Mouse (Mus musculus) liver, embryonic 11.5 days (tissue): ENCODE measurements around the gene Grb2. TPM values are rescaled to one million over a fixed set of nuclear protein-coding genes. Genes with fewer than 3 reads are reported as not detected.

ENCODE experiments used
- ATAC-seq: fragments of 200-750 bp; cut with Nextera tagmentation; replicated peaks from 2 replicates; pipeline ENCODE4 v1.8.0; 2017; ENCODE audit warnings: moderate number of reproducible peaks, mild to moderate bottlenecking, moderate TSS enrichment, moderate library complexity; ENCODE audit not compliant: low FRiP score
- DNase-seq: peaks from one replicate; pipeline ENCODE4 v3.0.0-alpha.2; 2017; ENCODE audit warnings: low spot score
- H3K27ac ChIP-seq: fragments of 300-500 bp; sonication (generic); 2 replicates; pipeline ENCODE4 v1.5.1; 2014; ENCODE audit warnings: mild to moderate bottlenecking, low read depth, low read length, control low read depth
- H3K27me3 ChIP-seq: fragments of 300-500 bp; sonication (generic); replicated peaks from 2 replicates; pipeline ENCODE4 v1.6.1; 2014; ENCODE audit warnings: low read length, mixed read lengths; ENCODE audit not compliant: control insufficient read depth, insufficient read depth
- H3K36me3 ChIP-seq: fragments of 300-500 bp; sonication (generic); 2 replicates; pipeline ENCODE4 v1.6.1; 2014; ENCODE audit warnings: mild to moderate bottlenecking, low read length, moderate library complexity, mixed read lengths; ENCODE audit not compliant: control insufficient read depth, insufficient read depth
- H3K4me1 ChIP-seq: fragments of 300-500 bp; sonication (generic); replicated peaks from 2 replicates; pipeline ENCODE4 v1.6.1; 2014; ENCODE audit warnings: low read length, mixed read lengths; ENCODE audit not compliant: control insufficient read depth, insufficient read depth
- H3K4me2 ChIP-seq: fragments of 300-500 bp; sonication (generic); 2 replicates; pipeline ENCODE4 v1.6.1; 2014; ENCODE audit warnings: mild to moderate bottlenecking, control low read depth, moderate library complexity
- H3K4me3 ChIP-seq: fragments of 300-500 bp; sonication (generic); 2 replicates; pipeline ENCODE4 v1.5.1; 2014; ENCODE audit warnings: low read depth, low read length, control low read depth
- H3K9ac ChIP-seq: fragments of 300-500 bp; sonication (generic); 2 replicates; pipeline ENCODE4 v1.6.1; 2014; ENCODE audit warnings: low read depth, low read length, control low read depth
- H3K9me3 ChIP-seq: fragments of 300-500 bp; sonication (generic); 2 replicates; pipeline ENCODE4 v1.6.1; 2016; ENCODE audit warnings: low read length, inconsistent platforms, mixed read lengths; ENCODE audit not compliant: control insufficient read depth
- WGBS: fragments of 180-500 bp; shearing (Covaris S2); extraction: QIAGEN DNeasy Blood & Tissue Kit; methylation state at CpG from one replicate; pipeline ENCODE4 v1.1.7; 2014; 5-methylcytosine and 5-hydroxymethylcytosine counted together
- polyA plus RNA-seq: library from polyadenylated mRNA; unstranded; fragments of >200 nt; fragmentation: Nextera tagmentation; extraction: Ambion mirVana; gene quantifications from 2 replicates; pipeline ENCODE4 v1.2.1, GENCODE M21; 2014

The Grb2 gene
- polyA plus RNA-seq, 1 experiment from 2014 or later: 52.8 TPM

- WGBS: 61% methylated on average over 15 of the region's 15 CpGs
- H3K4me3 ChIP-seq: no peak overlapping the region
- no peak overlapping the region for H3K27ac ChIP-seq
- ATAC-seq (no peak), DNase-seq (no peak)
- H3K36me3 ChIP-seq: no peaks in the 10 kb centered on the region
- no peak overlapping the region for H3K9ac ChIP-seq
- no peak overlapping the region for H3K4me2 ChIP-seq
- peaks cover 28% of the 10 kb centered on the region for H3K4me1 ChIP-seq
- H3K27me3 ChIP-seq: no peaks in the 10 kb centered on the region
- no peaks in the 10 kb centered on the region for H3K9me3 ChIP-seq
Observed at GRCm38 (mm10) chr11:115716410-115717338, 8.3 kb upstream of the Grb2 start.

DNA sequence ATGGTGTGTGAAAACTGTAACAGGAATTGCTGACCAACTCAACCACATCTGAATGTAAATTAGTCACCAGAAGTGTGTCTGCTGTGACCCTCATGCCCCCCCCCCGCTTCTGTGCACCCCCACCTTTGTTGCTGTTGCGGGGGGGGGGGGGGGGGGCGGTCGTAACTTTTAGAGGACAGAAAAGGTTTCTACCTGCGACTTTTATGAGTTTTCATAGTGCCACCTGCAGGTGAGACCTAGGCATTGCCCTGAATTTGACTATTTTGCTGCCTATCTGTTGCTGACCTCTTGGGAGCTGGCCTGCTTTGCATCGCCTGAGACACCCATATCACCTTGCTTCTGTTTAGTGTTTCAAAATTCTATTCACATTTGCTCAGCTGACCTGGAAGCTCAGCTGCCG lies 6.1 kb upstream of the Grb2 start:
- H3K9ac ChIP-seq: no peak overlapping the region
- 10% methylated on average over 7 of the region's 7 CpGs for WGBS
- no peaks in the 10 kb centered on the region for H3K9me3 ChIP-seq
- no peaks in the 10 kb centered on the region for H3K27me3 ChIP-seq
- peaks cover 33% of the 10 kb centered on the region for H3K4me1 ChIP-seq
- H3K4me2 ChIP-seq: no peak overlapping the region; the same call in 1 of the 2 replicates
- DNase-seq (peak; percentile 62), ATAC-seq (no peak)
- no peak overlapping the region for H3K4me3 ChIP-seq
- H3K36me3 ChIP-seq: no peaks in the 10 kb centered on the region
- no peak overlapping the region for H3K27ac ChIP-seq

DNA sequence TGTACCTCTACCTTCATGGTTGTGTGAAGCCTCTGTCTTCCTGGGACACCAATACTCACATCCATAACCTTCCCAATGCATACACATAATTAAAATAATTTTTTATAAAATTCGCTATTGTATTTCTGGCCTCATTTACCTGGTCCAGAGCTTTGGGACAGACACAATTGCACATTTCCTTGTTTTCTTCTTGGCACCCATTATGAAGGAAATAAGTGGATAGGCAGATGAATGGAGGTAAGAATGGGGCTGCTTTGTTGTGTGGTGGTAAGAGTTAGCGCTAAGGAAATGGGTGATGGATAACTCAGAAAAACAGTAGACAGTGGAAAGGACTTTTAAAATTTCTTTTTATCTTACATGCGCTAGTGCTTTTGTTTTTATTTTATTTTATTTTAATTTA lies 5.0 kb upstream of the Grb2 start:
- no peak for DNase-seq
- H3K27ac ChIP-seq: peak overlapping the region; percentile 47
- H3K4me3 ChIP-seq: no peak overlapping the region
- WGBS: 81% methylated on average over 3 of the region's 3 CpGs
- H3K4me1 ChIP-seq: peaks cover 39% of the 10 kb centered on the region
- no peak overlapping the region for H3K9ac ChIP-seq
- no peak for ATAC-seq
- no peaks in the 10 kb centered on the region for H3K9me3 ChIP-seq
- H3K27me3 ChIP-seq: no peaks in the 10 kb centered on the region
- no peaks in the 10 kb centered on the region for H3K36me3 ChIP-seq
- H3K4me2 ChIP-seq: peak overlapping the region; percentile 37

DNA sequence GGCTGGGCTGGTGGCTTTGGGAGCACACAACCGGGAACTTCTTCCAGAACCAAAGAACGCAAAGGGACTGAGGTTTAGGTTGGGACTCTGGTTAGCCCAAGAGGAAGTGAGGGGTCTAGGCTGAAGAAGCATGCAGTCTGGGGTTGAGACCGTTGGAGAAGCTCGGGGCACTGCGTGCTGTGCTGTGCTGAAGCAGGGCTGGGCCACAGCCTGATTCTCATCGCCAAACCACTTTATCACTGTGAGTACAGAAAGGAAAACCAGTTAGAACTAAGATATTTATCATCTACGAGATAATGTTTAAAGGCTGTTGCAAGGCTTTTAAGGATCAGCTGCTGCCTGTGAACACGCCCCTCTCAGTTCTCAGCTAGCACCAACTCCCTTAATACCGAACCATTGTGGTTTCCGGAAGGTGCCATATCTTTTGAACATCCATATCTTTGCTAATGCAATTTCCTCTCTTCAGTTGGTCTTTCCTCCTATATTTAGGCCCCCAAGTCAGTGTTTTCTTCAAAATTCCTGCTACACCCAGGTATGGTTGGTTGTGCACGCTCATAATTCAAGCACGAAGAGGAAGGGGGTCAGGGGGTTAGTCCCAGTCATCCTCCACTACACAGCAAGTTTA lies 4.4 kb upstream of the Grb2 start:
- Histone ChIP-seq H3K4me3 (peak overlapping the region; percentile 22; the same call in 1 of the 2 replicates), H3K9me3 (no peaks in the 10 kb centered on the region), H3K4me2 (peak overlapping the region; percentile 37), H3K27me3 (no peaks in the 10 kb centered on the region), H3K9ac (0 out of 2 replicates have a peak overlapping the region, but pooled peaks have one; percentile 16), H3K4me1 (peaks cover 36% of the 10 kb centered on the region), H3K27ac (peak overlapping the region; percentile 47), H3K36me3 (no peaks in the 10 kb centered on the region)
- 35% methylated on average over 12 of the region's 12 CpGs for WGBS
- DNase-seq (no peak), ATAC-seq (no peak)

DNA sequence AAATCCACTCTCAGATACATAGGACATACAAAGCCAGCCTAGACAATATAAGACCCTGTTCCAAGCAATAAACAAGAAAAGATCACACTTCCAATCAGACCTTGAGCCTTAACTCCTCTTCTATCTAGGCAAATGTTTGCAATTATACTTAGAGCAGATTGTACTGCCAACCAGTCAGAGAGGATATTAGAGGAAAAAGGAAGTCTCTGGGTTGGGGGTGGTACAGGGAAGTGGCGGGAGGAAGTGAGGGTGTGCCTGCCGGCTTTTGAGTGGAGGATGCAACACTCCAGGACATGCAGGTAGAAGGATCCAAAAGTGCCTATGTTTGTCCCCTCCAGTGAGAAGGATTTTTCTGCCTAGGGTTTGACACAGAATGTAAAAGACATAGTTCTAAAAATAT lies 3.9 kb upstream of the Grb2 start:
- H3K4me3 ChIP-seq: no peak overlapping the region; the same call in 1 of the 2 replicates
- H3K4me1 ChIP-seq: peaks cover 31% of the 10 kb centered on the region
- 38% methylated on average over 2 of the region's 2 CpGs for WGBS
- peak overlapping the region; percentile 37 for H3K4me2 ChIP-seq
- no peaks in the 10 kb centered on the region for H3K36me3 ChIP-seq
- H3K9me3 ChIP-seq: no peaks in the 10 kb centered on the region
- H3K27ac ChIP-seq: peak overlapping the region; percentile 47
- ATAC-seq (no peak), DNase-seq (no peak)
- no peaks in the 10 kb centered on the region for H3K27me3 ChIP-seq
- 0 out of 2 replicates have a peak overlapping the region, but pooled peaks have one; percentile 16 for H3K9ac ChIP-seq

DNA sequence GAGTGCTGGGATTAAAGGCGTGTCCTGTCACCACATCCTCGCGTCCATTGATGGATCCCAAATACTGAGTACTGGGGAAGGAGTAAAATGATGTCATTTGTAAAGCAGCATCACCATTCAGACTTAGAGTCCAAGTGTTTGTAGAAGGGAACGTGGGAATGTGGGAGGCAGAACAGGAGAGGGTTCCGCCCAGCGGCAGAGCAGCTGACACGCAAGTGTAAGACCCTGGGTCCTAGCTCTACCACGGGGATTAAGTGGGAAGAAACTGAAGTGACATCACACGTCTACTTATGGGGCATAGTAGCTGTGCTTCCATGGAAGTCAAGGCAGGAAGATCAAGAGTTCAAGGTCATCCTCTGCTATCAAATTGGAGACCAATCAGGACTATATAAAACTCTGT lies 2.7 kb upstream of the Grb2 start:
- H3K27ac ChIP-seq: no peak overlapping the region
- no peaks in the 10 kb centered on the region for H3K9me3 ChIP-seq
- DNase-seq (no peak), ATAC-seq (no peak)
- WGBS: 88% methylated on average over 9 of the region's 9 CpGs
- no peaks in the 10 kb centered on the region for H3K27me3 ChIP-seq
- H3K9ac ChIP-seq: no peak overlapping the region
- no peak overlapping the region for H3K4me2 ChIP-seq
- no peak overlapping the region for H3K4me3 ChIP-seq
- H3K36me3 ChIP-seq: no peaks in the 10 kb centered on the region
- H3K4me1 ChIP-seq: peaks cover 39% of the 10 kb centered on the region

DNA sequence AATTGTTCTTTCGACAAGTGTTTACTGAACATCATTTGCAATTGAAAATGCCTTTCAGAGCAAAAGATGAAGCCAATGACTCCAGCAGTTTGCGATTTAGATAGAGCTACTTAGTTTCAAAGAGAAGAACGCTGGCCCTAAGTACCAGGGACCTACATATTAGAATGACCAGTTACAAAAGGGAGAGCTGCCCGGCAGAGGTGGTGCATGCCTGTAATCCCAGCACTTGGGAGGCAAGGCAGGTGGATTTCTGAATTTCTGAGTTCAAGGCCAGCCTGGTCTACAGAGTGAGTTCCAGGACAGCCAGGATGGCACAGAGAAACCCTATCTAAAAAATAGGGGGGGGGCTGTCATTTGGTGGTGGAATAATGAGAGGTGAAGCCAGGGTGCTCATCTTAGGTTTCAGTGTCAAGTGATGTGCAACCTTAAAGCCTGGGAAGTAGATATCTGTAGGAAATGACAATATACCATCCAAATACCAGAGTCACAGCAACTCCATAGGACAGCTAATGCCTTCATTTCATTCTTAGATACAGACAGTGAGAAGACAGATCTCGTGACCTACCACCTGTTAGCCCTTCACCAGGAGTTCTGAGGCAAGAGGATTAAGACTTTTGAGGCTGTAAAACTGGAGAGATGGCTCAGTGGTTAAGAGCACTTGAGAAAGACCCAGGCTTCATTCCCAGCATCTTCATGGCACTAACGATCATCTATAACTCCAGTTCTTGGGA lies 1.6 kb upstream of the Grb2 start:
- 62% methylated on average over 6 of the region's 6 CpGs for WGBS
- ATAC-seq: no peak
- Histone ChIP-seq H3K4me2 (peak overlapping the region; percentile 96), H3K9ac (no peak overlapping the region), H3K4me1 (peaks cover 47% of the 10 kb centered on the region), H3K4me3 (peak overlapping the region; percentile 100), H3K27me3 (no peaks in the 10 kb centered on the region), H3K36me3 (no peaks in the 10 kb centered on the region), H3K9me3 (no peaks in the 10 kb centered on the region), H3K27ac (peak overlapping the region; percentile 94)
- DNase-seq: no peak

DNA sequence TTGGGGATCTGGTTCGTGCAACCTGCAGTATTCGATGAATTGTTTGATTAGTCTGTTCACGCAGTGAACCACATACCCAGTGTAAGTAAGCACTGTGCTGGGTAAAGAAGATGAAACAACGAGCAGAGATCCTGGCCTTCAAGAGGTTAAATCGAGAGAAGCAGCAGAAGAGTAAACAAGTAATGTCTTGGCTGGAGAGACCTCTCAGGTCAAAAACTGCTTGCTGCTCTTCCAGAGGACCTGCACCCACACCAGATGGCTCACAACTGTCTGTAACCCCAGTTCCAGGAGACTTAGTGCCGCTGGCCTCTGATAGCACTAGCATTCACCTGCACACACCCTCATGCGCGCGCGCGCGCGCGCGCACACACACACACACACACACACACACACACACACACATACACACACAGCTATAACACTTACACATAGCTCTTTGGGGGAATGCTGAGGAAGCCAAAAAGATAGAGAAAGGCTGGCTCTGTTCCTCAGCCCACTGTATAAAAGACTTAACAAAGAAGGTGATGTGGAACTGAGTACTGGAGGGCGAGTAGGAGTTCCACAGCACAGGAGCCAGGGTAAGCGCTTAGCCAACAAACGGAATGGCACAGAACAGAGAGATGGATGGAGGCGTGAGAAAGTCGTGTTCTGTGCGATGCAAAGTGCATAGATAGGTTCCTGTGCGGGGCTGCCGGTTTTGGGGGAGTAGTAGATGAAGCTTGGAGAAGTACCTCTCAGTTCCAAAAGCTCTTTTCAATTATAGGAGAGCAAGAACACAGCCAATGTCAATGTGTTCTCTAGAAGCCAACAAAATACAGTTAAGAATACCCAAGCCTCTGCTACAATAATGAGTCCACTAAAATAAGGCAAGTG lies 795 bp upstream of the Grb2 start:
- peak; percentile 58 for DNase-seq
- ATAC-seq: peak; percentile 57
- Histone ChIP-seq H3K36me3 (no peaks in the 10 kb centered on the region), H3K9me3 (no peaks in the 10 kb centered on the region), H3K9ac (peak overlapping the region; percentile 75), H3K4me3 (peak overlapping the region; percentile 100), H3K27me3 (no peaks in the 10 kb centered on the region), H3K4me1 (peaks cover 53% of the 10 kb centered on the region), H3K4me2 (peak overlapping the region; percentile 96), H3K27ac (peak overlapping the region; percentile 94)
- WGBS: 2% methylated on average over 23 of the region's 23 CpGs
